Mouse (Mus musculus): ENCODE measurements at regions not wholly inside any gene's neighbourhood (a gene's known extent, or its start where the extent isn't known, plus 50 kb on each side); places are given as distances from the start of the nearest gene placed in this dataset.

DNA sequence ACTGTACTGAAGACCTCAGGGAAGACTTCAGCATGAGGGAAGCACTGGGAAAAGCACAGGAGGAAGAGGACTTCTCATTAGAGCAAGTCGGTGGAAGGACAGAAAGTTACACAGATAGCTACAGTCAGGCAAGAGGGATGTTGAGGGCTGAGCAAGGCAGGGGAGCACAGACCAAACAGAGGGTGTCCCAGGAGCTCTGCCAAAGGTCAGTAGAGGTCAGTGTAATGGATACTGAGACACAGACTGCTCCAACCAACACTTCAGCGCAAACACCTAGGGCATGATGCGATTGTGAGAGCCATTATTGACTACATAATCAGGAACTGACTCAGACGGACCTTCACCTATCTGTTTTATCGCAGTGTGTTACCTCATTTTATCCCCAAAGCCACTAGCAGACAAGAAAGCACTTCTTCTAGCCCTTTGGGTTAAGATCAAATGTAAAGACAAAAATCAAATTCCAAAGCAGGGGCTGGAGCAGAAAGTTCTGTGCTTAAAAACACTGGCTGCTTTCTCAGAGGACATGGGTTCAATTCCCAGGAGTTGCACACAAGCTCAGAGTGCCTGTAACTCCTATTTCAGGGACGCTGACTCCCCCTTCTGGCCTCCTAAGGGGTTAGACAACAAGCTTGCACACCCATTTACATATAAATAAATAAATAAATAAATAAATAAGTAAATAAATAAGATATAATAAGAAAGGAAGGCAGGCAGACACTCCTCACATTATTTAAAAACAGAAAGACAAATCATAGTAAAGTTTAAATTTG is 197.3 kb upstream of the Trib2 start:
- Histone ChIP-seq H3K27ac (ENCODE audit: insufficient read depth, low read length) (no peak overlapping the region), H3K4me1 (ENCODE audit: control insufficient read depth, insufficient read depth, low read length) (peaks cover 8% of the 10 kb centered on the region), H3K4me3 (ENCODE audit: insufficient read depth, low read length) (no peak overlapping the region)
- TF ChIP-seq CTCF (IDR thresholded peaks at IDR 0.05; ENCODE audit: borderline replicate concordance, insufficient read depth, low read length) (no peak), POLR2A (IDR thresholded peaks at IDR 0.05; ENCODE audit: low read depth, low read length) (no peak)

DNA sequence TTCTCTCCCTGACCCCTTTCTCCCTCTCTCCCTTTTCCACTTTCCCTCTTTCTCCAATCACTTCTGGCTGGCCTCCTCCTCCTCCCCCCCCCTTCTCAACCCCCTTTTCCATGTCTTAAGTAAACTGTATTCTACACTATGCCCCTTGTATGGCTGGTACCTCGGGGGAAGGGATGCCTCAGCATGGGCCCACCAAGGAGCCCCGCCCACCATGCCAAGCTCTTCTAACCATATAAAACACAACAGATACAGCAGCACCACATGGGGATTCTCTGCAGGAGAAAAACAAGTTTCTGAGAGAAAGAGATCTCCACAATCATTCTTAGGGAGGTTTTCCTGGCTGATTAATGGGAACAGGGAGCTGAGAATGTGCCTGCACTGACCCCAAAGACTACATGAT is 196.6 kb upstream of the Trib2 start:
- no peak for TF ChIP-seq CTCF (IDR thresholded peaks at IDR 0.05; ENCODE audit: borderline replicate concordance, insufficient read depth, low read length)
- TF ChIP-seq POLR2A (IDR thresholded peaks at IDR 0.05; ENCODE audit: low read depth, low read length) = no peak
- no peak overlapping the region for H3K4me3 ChIP-seq (ENCODE audit: insufficient read depth, low read length)
- peaks cover 9% of the 10 kb centered on the region for H3K4me1 ChIP-seq (ENCODE audit: control insufficient read depth, insufficient read depth, low read length)
- no peak overlapping the region for H3K27ac ChIP-seq (ENCODE audit: insufficient read depth, low read length)

DNA sequence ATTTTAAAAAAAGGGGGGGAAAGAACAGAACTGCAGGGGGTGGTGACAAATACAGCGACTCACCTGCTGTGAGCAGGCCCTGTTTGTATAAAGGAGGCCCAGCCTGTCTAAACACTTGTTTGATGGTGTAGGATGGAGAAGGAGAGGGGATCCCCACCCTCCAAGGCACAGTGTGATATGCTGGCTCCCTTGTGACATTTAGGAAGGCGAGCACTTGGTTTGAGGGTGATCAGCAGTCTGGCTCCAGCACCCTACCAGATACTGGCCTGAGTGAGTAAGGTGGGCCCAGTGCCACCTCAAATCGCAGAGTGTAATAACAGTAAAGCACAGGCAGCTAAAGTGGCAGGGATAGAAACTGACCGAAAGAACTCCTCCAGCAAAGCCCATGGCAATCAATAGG is 195.4 kb upstream of the Trib2 start:
- H3K27ac ChIP-seq (ENCODE audit: insufficient read depth, low read length) = no peak overlapping the region
- no peak for TF ChIP-seq CTCF (IDR thresholded peaks at IDR 0.05; ENCODE audit: borderline replicate concordance, insufficient read depth, low read length)
- TF ChIP-seq POLR2A (IDR thresholded peaks at IDR 0.05; ENCODE audit: low read depth, low read length) = no peak
- no peak overlapping the region for H3K4me3 ChIP-seq (ENCODE audit: insufficient read depth, low read length)
- H3K4me1 ChIP-seq (ENCODE audit: control insufficient read depth, insufficient read depth, low read length) = peaks cover 17% of the 10 kb centered on the region

DNA sequence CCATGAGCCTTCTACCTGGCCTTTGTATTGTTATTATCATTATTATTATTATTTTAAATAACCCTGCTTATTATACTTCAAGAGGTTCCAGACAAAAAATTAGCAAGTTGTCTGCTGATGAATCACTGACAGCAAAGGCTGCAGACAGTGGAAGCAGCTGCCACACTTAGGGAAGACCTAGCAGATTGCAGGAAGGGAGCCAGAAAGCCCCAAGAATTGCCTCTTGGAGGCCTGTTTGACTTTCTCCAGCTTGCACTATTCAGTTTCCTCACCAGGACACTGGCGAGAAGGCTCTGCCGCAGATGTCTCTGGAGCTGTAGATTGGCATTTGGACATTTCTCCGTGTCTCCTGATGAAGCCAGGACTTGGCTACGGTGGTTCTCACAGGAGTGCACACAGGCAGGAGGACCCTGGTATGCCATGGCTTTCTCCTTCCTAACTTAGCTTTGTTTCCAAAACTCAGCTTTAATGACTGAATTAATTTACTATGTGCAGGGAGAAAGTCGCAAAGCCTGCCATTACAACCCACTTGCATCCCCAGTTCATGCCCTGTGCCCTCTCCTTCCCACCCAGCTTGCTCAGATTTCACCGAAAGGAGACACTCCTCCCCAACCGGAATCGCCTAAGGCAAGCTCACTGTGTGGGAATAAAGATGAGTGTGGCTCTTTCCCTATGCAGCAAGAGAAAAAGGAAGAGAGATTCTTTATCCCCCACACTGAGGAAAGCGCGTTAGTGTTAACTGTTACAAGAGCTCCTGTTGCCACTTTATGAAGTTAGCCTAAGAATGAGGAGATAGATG is 193.3 kb upstream of the Trib2 start:
- H3K4me1 ChIP-seq (ENCODE audit: control insufficient read depth, insufficient read depth, low read length) = peaks cover 21% of the 10 kb centered on the region
- H3K4me3 ChIP-seq (ENCODE audit: insufficient read depth, low read length) = no peak overlapping the region
- no peak overlapping the region for H3K27ac ChIP-seq (ENCODE audit: insufficient read depth, low read length)
- no peak for TF ChIP-seq CTCF (IDR thresholded peaks at IDR 0.05; ENCODE audit: borderline replicate concordance, insufficient read depth, low read length)

DNA sequence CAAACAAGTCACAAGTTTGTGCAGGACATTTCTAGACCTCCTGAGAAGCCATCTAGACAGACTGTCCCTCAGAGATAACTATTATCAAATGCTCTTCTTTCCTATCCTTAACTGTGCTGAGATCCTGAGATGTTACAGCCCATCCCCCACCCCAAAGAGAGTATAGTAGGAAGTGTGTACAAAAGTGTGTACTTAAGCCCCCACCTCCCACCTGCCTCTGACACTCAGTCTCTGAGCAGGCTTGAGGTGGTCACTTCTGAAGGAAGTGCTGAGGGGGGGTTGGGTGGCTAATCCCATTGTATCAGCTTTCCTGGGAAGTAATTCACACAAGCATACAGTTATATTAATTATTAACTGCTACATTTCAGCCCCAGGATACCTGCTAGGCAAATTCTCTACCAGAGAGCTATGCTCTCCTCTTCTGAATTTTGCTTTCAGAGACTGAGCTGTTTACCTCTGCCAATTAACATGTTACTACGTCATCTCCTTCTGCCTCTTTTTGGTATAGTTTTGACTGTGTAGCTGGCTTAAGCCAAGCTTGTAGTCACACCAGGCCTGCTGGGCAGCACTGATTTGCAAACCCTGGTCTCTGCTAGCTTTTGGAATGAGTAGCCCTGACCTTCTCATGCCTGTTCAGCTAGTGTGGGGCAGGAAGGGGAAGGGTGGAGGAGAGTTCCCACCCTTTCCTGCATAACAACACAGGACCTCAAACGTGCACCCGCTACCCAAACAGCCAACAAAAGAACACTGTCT is 192.2 kb upstream of the Trib2 start:
- Histone ChIP-seq H3K4me3 (ENCODE audit: insufficient read depth, low read length) (no peak overlapping the region), H3K4me1 (ENCODE audit: control insufficient read depth, insufficient read depth, low read length) (peaks cover 21% of the 10 kb centered on the region), H3K27ac (ENCODE audit: insufficient read depth, low read length) (peak overlapping the region; percentile 6; the same call in 1 of the 2 replicates)
- TF ChIP-seq CTCF (IDR thresholded peaks at IDR 0.05; ENCODE audit: borderline replicate concordance, insufficient read depth, low read length) (no peak), POLR2A (IDR thresholded peaks at IDR 0.05; ENCODE audit: low read depth, low read length) (no peak)

DNA sequence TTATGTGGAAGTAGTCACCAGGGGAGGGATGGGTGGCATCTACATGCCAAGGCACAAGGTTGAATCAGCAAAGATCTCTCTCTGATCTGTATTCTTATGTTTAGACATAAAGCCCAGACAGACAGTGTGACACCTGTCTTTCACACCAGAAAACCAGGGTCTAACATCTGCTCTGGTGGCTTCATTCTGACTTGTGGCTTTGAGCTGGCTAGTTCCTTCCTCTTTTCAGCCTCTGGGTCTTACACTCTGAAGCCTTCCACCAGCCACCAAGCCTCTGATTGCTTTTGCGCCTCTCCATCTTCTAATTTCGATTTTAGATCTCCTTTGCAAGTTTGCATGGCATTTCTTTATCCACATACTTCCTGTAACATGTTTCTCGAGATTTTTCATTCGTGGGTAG is 191.5 kb upstream of the Trib2 start:
- H3K4me3 ChIP-seq (ENCODE audit: insufficient read depth, low read length) = no peak overlapping the region
- no peak for TF ChIP-seq POLR2A (IDR thresholded peaks at IDR 0.05; ENCODE audit: low read depth, low read length)
- TF ChIP-seq CTCF (IDR thresholded peaks at IDR 0.05; ENCODE audit: borderline replicate concordance, insufficient read depth, low read length) = no peak

DNA sequence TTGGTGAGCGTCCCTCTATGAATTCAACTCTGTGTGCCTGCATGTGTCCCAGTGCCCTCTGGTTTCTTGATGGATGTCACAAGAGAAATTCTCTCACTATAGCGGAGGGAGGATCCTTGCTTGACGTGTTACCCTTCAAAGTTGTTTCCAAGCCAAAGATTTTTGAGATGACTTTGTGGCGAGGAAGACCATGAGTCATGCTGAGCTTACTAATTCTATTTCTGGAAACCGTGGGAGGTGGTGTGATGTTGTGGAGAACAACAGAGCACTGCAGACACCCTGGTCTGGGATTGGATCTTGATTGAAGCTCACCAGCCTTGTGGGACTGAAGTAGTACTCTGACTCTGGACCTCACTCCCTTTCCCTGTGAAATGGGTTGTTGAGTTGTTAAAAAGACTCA is 190.0 kb upstream of the Trib2 start:
- TF ChIP-seq CTCF (IDR thresholded peaks at IDR 0.05; ENCODE audit: borderline replicate concordance, insufficient read depth, low read length) (no peak), POLR2A (IDR thresholded peaks at IDR 0.05; ENCODE audit: low read depth, low read length) (no peak)
- Histone ChIP-seq H3K4me3 (ENCODE audit: insufficient read depth, low read length) (no peak overlapping the region), H3K4me1 (ENCODE audit: control insufficient read depth, insufficient read depth, low read length) (peaks cover 21% of the 10 kb centered on the region), H3K27ac (ENCODE audit: insufficient read depth, low read length) (peak overlapping the region; percentile 74)

More for the DNA sequence above, 191.5 kb upstream of the Trib2 start:
- H3K27ac ChIP-seq (ENCODE audit: insufficient read depth, low read length) = no peak overlapping the region
- peaks cover 21% of the 10 kb centered on the region for H3K4me1 ChIP-seq (ENCODE audit: control insufficient read depth, insufficient read depth, low read length)

DNA sequence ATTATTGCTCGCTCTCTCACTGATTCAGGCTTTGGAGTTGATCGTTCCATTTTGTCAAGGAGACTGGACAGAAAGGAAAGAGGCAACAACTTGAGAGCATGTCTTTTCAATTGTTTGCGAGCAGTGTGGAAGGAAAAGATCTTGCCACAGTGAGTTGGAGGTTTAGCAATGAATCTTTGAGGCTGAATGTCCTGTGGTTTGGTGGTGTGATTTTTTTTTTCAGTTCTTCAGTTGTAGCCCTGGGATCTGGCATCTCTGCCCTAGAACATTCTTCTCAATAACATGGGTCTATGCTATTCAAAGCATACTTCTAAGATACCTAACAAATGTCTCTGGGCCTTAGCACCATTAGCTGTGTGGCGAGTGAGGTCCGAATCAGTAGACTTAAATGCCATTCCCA is 189.6 kb upstream of the Trib2 start:
- no peak for TF ChIP-seq POLR2A (IDR thresholded peaks at IDR 0.05; ENCODE audit: low read depth, low read length)
- H3K4me1 ChIP-seq (ENCODE audit: control insufficient read depth, insufficient read depth, low read length) = peaks cover 23% of the 10 kb centered on the region
- H3K4me3 ChIP-seq (ENCODE audit: insufficient read depth, low read length) = no peak overlapping the region
- H3K27ac ChIP-seq (ENCODE audit: insufficient read depth, low read length) = peak overlapping the region; percentile 74

DNA sequence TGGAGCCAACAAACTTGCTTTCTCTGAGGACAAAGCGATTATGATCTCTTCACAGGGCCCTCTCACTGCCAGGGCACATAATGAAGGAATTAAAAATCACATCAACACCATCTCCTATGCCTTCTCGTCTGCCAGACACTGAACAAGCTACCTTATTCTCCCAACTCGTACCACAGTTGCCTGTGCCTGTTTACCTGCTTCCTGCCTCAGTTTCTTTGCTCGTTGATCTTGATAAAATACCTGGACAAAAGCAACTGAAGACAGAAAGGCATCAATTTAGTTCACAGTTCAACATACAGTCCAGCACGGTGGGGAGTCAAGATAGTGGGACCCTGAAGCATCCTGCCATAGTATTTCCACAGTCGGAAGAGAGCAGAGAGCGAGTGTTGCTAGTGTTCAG is 185.1 kb upstream of the Trib2 start:
- peaks cover 8% of the 10 kb centered on the region; the same call in 1 of the 2 replicates for H3K4me1 ChIP-seq (ENCODE audit: control insufficient read depth, insufficient read depth, low read length)
- TF ChIP-seq POLR2A (IDR thresholded peaks at IDR 0.05; ENCODE audit: low read depth, low read length) = no peak
- no peak for TF ChIP-seq CTCF (IDR thresholded peaks at IDR 0.05; ENCODE audit: borderline replicate concordance, insufficient read depth, low read length)
- no peak overlapping the region for H3K27ac ChIP-seq (ENCODE audit: insufficient read depth, low read length)
- no peak overlapping the region for H3K4me3 ChIP-seq (ENCODE audit: insufficient read depth, low read length)
